Mouse (Mus musculus) c-Kit-negative CD71-positive TER-119-positive erythroid progenitor cells, embryonic 14.5 days (primary cell): Measurements from ENCODE around the gene Zbtb49.

Experiments
- DNase-seq: peaks from one replicate; pipeline ENCODE4 v3.0.0-alpha.2; 2013; ENCODE audit warnings: low read depth, low spot score

Zbtb49 gene

GRCm38 (mm10) chr5:38195941-38196340 lies 24.3 kb downstream of the Zbtb49 start:
- DNase-seq: no peak

- no peak for DNase-seq
These were observed 25.3 kb downstream of the Zbtb49 start for GRCm38 (mm10) chr5:38194946-38195345.

DNA sequence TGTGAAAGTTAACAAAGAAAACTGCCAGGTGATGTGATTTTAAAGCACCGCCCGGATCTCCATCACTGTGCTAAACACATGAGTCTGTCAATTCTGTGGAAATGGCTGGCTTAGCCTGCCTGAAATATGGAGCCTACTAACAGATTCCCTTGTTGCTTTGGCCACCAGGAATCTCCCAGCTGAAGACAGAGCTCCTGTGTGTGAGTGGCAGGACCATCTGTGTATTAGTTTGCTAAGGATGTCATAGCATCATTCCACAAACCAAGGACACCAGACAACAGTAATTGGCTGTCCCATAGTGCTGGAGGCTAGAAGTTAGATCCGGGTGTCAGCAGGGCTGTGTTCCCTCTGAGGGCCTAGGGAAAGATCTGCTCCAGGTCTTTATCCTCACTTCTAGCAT lies 29.4 kb downstream of the Zbtb49 start:
- DNase-seq: no peak

- DNase-seq: no peak
These were observed 33.3 kb downstream of the Zbtb49 start for GRCm38 (mm10) chr5:38187006-38187405.

GRCm38 (mm10) chr5:38184688-38185285 lies 35.5 kb downstream of the Zbtb49 start:
- DNase-seq: no peak

DNA sequence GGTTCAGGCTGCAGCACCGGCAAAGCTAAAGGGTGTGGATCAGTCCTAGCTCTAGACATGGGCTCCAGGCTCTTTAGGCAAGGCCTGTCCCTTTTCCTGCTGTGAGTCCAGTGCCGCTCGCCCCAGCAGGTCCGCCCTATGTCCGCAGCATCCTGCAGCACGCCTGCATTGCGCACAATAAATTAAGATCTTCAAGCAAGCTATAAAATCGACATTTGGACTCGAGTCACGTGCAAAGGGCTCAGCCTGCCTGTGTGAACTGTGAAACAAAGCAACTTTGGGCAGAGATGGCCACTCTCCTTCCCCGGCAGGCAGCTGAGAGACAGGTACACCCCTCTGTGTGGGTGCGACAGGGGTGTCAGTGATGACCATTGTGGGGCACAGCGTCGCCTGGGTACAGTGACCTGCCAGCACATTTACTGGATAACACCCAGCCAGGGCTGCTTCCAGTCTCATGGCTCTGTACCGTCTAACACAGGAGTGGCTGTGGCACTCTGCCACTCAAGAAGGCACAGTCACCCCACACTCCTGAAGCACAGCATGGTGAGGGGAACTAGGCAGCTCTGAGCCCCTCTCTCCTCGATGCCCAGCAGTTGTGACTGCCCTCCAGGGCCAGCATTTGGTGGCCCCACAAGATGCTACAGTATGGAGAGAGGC lies 45.9 kb downstream of the Zbtb49 start:
- DNase-seq: no peak

- no peak for DNase-seq
These were observed 46.5 kb downstream of the Zbtb49 start for GRCm38 (mm10) chr5:38173766-38174165.

- no peak for DNase-seq
These were observed 51.8 kb downstream of the Zbtb49 start for GRCm38 (mm10) chr5:38168497-38168896.

GRCm38 (mm10) chr5:38159634-38160413 lies 60.4 kb downstream of the Zbtb49 start, which contains the start of gene Nsg1:
TSS of gene Nsg1 (minus strand) at chr5:38159907.
- no peak for DNase-seq

DNA sequence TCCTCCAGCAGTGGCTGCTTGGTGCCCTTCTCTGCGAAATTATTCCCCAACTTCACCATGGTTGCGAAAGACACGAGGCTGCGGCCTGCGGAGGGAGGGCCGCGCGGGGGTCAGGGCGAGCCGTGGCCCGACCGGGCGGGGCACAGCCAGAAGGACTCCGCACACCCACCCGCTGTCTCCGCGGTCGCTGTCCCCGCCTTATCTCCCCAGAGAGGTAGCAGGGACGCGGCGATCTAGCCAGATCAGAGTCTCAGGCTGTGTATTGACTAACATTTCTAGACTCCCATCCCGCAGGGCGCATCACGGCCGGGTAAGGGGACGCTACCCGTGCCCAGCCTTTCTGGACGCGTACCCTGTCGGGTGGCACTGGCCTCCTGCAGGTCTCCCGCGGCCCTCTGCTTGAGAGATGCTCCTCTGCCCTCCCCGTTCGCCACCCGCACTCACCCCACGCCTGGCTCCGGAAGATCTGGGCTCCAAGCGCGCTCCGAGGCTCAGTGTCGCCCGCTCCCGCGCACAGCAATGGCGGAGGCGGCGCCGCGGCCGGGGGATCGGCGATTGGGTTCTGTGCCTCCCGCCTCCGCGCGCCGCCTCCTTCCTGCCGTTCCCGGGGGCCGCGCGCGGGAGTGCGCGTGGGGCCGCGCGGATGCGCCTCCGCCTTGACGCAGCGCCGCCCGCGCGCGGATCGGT lies 61.2 kb downstream of the Zbtb49 start:
- DNase-seq: no peak

DNA sequence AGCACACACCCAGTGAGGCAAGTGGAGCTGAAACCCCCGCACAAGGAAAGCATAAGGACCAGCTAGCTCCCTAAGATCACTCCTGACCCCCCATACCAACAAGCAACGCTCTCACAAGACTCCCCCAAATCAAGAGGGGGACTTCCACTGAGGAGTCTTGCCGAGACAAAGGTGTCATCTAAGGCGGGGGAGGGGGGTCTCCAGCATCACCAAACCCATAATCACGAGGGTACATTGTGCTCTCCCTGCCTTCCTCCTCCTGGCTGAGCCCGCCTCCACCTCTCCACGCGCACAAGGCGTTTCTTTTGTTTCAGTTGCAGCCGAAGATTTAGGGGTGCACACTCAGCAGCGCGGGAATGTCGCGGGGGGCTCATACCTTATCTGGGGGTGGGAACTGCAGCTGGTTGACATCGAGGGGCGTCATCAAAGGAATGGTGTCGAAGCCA lies 61.7 kb downstream of the Zbtb49 start:
- no peak for DNase-seq

- DNase-seq: no peak
These were observed 62.7 kb downstream of the Zbtb49 start for GRCm38 (mm10) chr5:38157481-38158020.

DNA sequence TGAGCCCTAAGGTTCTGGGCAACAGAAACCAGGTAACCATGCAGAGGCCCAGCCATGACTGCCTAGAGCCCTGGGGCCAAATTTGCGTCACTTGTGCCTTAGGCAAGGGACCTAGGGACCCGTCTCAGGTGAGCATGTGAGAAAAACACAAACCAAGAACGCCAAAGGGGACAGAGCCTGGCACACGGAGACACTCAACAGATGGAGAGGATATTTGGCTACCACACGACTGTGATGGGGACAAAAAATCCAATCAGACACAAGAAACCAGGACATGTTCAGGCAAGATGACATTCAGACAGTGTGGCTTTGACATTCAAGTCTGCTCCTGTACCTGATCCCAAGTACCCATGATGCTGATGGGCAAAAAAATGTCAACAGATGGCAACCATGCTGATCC lies 66.6 kb downstream of the Zbtb49 start:
- no peak for DNase-seq

DNA sequence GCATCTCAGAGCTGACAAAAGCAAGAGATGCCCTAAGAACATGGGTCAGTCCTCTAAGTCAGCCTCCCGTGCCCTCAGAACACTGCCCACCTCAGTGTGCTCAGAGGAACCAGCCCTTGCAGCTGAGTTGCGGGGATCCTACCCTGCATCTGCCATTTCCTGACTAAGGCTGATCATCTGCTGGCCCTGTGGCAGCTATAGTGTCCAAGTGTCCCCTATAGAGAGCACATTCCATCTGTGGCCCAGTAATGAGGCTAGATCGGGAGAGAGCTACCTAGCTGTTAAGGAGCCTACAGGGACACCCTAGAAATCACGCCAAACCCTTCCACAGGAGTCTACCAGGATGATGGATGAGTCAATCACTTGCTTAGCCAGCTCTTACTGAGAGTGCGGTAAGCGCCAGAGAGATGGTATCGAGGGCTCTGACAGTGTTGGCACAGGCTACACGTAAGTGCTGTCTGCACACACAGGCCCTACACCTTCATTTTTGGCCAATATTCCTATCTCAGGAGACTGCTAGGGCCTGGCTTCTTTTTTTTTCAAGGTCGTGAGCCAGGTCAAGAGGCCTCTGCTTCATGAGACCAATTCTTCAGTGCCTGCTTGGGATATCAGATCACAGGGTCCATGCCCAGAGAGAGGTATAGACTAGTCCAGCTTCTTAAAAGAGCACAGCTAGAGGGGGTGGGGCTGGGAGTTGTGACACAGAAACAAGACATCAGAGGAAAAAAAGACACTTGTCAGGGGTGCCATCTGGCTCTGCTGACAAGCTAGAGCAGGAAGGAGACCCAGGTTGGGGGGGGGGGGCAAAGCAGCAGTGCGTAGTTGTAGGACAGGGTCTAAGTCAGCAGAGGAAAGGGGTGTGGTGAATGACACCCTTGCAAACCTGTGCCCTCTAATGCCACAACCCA lies 67.8 kb downstream of the Zbtb49 start:
- no peak for DNase-seq

DNA sequence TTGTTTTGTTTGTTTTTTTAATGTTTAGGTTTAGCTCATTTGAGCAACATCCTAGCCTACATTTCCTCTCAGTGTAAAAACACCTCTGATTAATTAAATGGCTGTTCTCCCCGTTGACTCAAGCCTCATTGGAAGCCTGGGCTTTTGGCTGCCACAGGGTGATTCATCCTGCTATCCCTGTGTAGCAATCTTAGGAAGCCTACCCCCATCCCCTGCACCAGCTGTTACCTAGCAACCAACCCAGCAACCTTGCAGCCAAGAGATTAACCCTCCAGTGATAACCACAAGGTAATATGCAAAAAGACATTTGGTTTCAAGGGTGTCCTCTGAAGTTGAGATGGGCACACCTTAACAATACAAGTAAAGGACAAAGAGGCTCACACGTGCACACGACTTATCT lies 69.0 kb downstream of the Zbtb49 start:
- no peak for DNase-seq

GRCm38 (mm10) chr5:38146524-38146923 lies 73.7 kb downstream of the Zbtb49 start:
- DNase-seq: no peak

- no peak for DNase-seq
These were observed 79.4 kb downstream of the Zbtb49 start for GRCm38 (mm10) chr5:38140893-38141292.
